8 mouse cellular contexts compared by ENCODE assay signal in genomic region chr8:121899180-121900044, GRCm38 (mm10). TPM values are rescaled to one million over a fixed set of nuclear protein-coding genes. Genes with fewer than 3 reads are reported as not detected.
DNase-seq lines count a peak whose midpoint lies in the region; ATAC-seq and TF ChIP-seq lines count a peak whose summit lies in the region.

No protein-coding gene starts in this region.

- 0 out of 2 replicates have a peak overlapping the region, but pooled peaks have one; percentile 25 for H3K4me2 ChIP-seq in forebrain, embryonic 16.5 days (ENCODE audit: low read length)

- H3K4me1 ChIP-seq in ES-E14 (ENCODE audit: control insufficient read depth in 2 of 2, insufficient read depth in 2 of 2, low read length in 2 of 2, poor library complexity in 1 of 2), result peaks cover 4 to 47% of the 10 kb centered on the region in 2 experiments; a peak in 3 of 4 replicates
- H3K4me1 ChIP-seq in forebrain, embryonic 16.5 days (replicated peaks; ENCODE audit: control insufficient read depth, insufficient read depth, low read length), result peaks cover 29% of the 10 kb centered on the region

- no peak for ATAC-seq in forebrain, embryonic 16.5 days
- ATAC-seq in megakaryocyte-erythroid progenitor cell, adult 5-6 weeks (replicated peaks; ENCODE audit: low FRiP score, low TSS enrichment, poor library complexity, severe bottlenecking), result peak; percentile 72

- H3K36me3 ChIP-seq in ES-E14 (ENCODE audit: control insufficient read depth, insufficient read depth, low read length, poor library complexity, severe bottlenecking), result peaks cover 58% of the 10 kb centered on the region
- no peaks in the 10 kb centered on the region for H3K36me3 ChIP-seq in forebrain, embryonic 16.5 days (ENCODE audit: control insufficient read depth, insufficient read depth)

- WGBS in forebrain, embryonic 16.5 days, result 64% methylated on average over 18 of the region's 18 CpGs

- no peaks in the 10 kb centered on the region for H3K27me3 ChIP-seq in forebrain, embryonic 16.5 days (replicated peaks; ENCODE audit: control insufficient read depth, insufficient read depth, low read length)

- H3K9me3 ChIP-seq in ES-E14 (ENCODE audit: control insufficient read depth, insufficient read depth, low read depth, low read length), result no peaks in the 10 kb centered on the region
- no peaks in the 10 kb centered on the region for H3K9me3 ChIP-seq in forebrain, embryonic 16.5 days (ENCODE audit: control insufficient read depth, low read length)

- H3K9ac ChIP-seq in ES-E14 (ENCODE audit: insufficient read depth, low read depth, low read length, poor library complexity, severe bottlenecking), result no peak overlapping the region
- 0 out of 2 replicates have a peak overlapping the region, but pooled peaks have one; percentile 1 for H3K9ac ChIP-seq in forebrain, embryonic 16.5 days (replicated peaks; ENCODE audit: low read depth, low read length)

- peak; percentile 26 for DNase-seq in cerebellum, adult 8-10 months
- no peak for DNase-seq in cerebellum, adult 11 months
- DNase-seq in ES-E14 (ENCODE audit: low read depth, low spot score), result no peak
- no peak for DNase-seq in thymus, postnatal 4 days
- DNase-seq in urinary bladder, postnatal 25 days (ENCODE audit: low spot score), result no peak
- no peak for DNase-seq in adrenal gland, adult 2 months

- in situ Hi-C loops in ES-E14 (cut with MboI; ENCODE audit: low sequenced_read_pairs in 2 of 2, unreplicated experiment in 2 of 2), result no loop called here

- peak overlapping the region; percentile 42; the same call in 1 of the 2 replicates for H3K27ac ChIP-seq in ES-E14 (ENCODE audit: insufficient read depth, low read depth, low read length, poor library complexity, severe bottlenecking)
- peak overlapping the region; percentile 91; the same call in 1 of the 2 replicates for H3K27ac ChIP-seq in forebrain, embryonic 16.5 days (ENCODE audit: low read length)

- H3K4me3 ChIP-seq in ES-E14 (ENCODE audit: insufficient read depth in 1 of 2, low read depth in 1 of 2, low read length in 2 of 2, poor library complexity in 1 of 2, severe bottlenecking in 1 of 2), result no peak overlapping the region
- no peak overlapping the region for H3K4me3 ChIP-seq in forebrain, embryonic 16.5 days (replicated peaks; ENCODE audit: low read length)

TF ChIP-seq in ES-E14, 5 proteins besides CTCF, POLR2A, EP300 and RAD21:
- TF ChIP-seq CHD2 (IDR thresholded peaks at IDR 0.05; ENCODE audit: low read depth, low read length) (no peak), ZNF384 (IDR thresholded peaks at IDR 0.05; ENCODE audit: low read depth, low read length) (no peak), MAFK (IDR thresholded peaks at IDR 0.05; ENCODE audit: insufficient read depth, low read depth, low read length) (no peak), ZC3H11A (IDR thresholded peaks at IDR 0.05; ENCODE audit: borderline replicate concordance, low read depth, low read length) (no peak), HCFC1 (IDR thresholded peaks at IDR 0.05; ENCODE audit: borderline replicate concordance, insufficient read depth, low read length) (no peak)
TF ChIP-seq in ES-E14: peak in this region for 0.

RNA-seq across cellular contexts. Expression of gene Slc7a5, which starts 8.1 kb away (rescaled TPM):
- 173 and 307 TPM in 2 replicates for total RNA-seq in ES-E14 (2012; rRNA removed)
- 44.1 and 47.5 TPM in 2 replicates for polyA plus RNA-seq in forebrain, embryonic 16.5 days (2015; fragmentation: Nextera tagmentation; extraction: Ambion mirVana)
- total RNA-seq in megakaryocyte-erythroid progenitor cell, adult 5-6 weeks (2014; fragmentation: Nextera tagmentation), result 78.1 and 90.0 TPM in 2 replicates
- 23.6 and 43.1 TPM in 2 replicates for total RNA-seq in megakaryocyte-erythroid progenitor cell, adult 5-6 weeks (2017)
- total RNA-seq in adrenal gland, adult 2 months (2021), result 10 to 100 TPM; 38.9 to 46.4 TPM
- 93.9 and 97.5 TPM in 2 replicates for polyA plus RNA-seq in adrenal gland, adult 2 months (2012; rRNA removed)

RNA-seq across cellular contexts. Expression of gene Car5a, which starts 45.3 kb away (rescaled TPM):
- total RNA-seq in ES-E14 (2012; rRNA removed), result 0.18 and 0.37 TPM in 2 replicates
- 0.50 and 0.72 TPM in 2 replicates for polyA plus RNA-seq in forebrain, embryonic 16.5 days (2015; fragmentation: Nextera tagmentation; extraction: Ambion mirVana)
- not detected in 2 replicates for total RNA-seq in megakaryocyte-erythroid progenitor cell, adult 5-6 weeks (2014; fragmentation: Nextera tagmentation)
- not detected in 2 replicates for total RNA-seq in megakaryocyte-erythroid progenitor cell, adult 5-6 weeks (2017)
- total RNA-seq in adrenal gland, adult 2 months (2021), result under 1 TPM in 1 of 2 experiments, not detected in 1; 0.69 TPM
- 0.12 TPM in 1 of 2 replicates, not detected in the other for polyA plus RNA-seq in adrenal gland, adult 2 months (2012; rRNA removed)

RNA-seq across cellular contexts. Expression of gene Banp, which starts 50.1 kb away (rescaled TPM):
- total RNA-seq in ES-E14 (2012; rRNA removed), result 53.8 and 67.8 TPM in 2 replicates
- 68.4 and 69.9 TPM in 2 replicates for polyA plus RNA-seq in forebrain, embryonic 16.5 days (2015; fragmentation: Nextera tagmentation; extraction: Ambion mirVana)
- total RNA-seq in megakaryocyte-erythroid progenitor cell, adult 5-6 weeks (2014; fragmentation: Nextera tagmentation), result 18.4 and 22.9 TPM in 2 replicates
- total RNA-seq in megakaryocyte-erythroid progenitor cell, adult 5-6 weeks (2017), result 10.8 and 17.3 TPM in 2 replicates
- total RNA-seq in adrenal gland, adult 2 months (2021), result 10 to 100 TPM; 16.3 to 52.3 TPM
- 72.5 and 72.6 TPM in 2 replicates for polyA plus RNA-seq in adrenal gland, adult 2 months (2012; rRNA removed)
